17 mouse cellular contexts compared by ENCODE assay signal in genomic region chr17:84278193-84278953, GRCm38 (mm10).
DNase-seq lines count a peak whose midpoint lies in the region; ATAC-seq and TF ChIP-seq lines count a peak whose summit lies in the region.
"Had no signal": no experiment of that assay in that cellular context is flagged by ENCODE, and none has a peak within 500 bp of the region (broad histone marks: within the 10 kb centered on the region; RNA-seq: fewer than 3 reads in every experiment).

No protein-coding gene starts in this region.

- H3K36me3 ChIP-seq in kidney, postnatal 0 days (ENCODE audit: insufficient read depth, low read length), result no peaks in the 10 kb centered on the region
- H3K36me3 ChIP-seq in kidney, adult 2 months (ENCODE audit: control insufficient read depth, insufficient read depth, low read length), result no peaks in the 10 kb centered on the region
- no peaks in the 10 kb centered on the region for H3K36me3 ChIP-seq in limb, embryonic 14.5 days (ENCODE audit: control insufficient read depth, insufficient read depth, low read length)
- H3K36me3 ChIP-seq: embryonic facial prominence, embryonic 15.5 days; heart, embryonic 12.5 days had no signal

- no peak overlapping the region for H3K4me2 ChIP-seq in kidney, postnatal 0 days (ENCODE audit: low read length)
- H3K4me2 ChIP-seq in limb, embryonic 14.5 days (replicated peaks; ENCODE audit: low read depth, low read length, severe bottlenecking), result no peak overlapping the region
- H3K4me2 ChIP-seq: embryonic facial prominence, embryonic 15.5 days; heart, embryonic 12.5 days had no signal

- H3K4me3 ChIP-seq in kidney, postnatal 0 days (replicated peaks; ENCODE audit: low read depth, low read length), result no peak overlapping the region
- no peak overlapping the region for H3K4me3 ChIP-seq in kidney, adult 2 months (ENCODE audit: insufficient read depth, low read depth, low read length)
- no peak overlapping the region for H3K4me3 ChIP-seq in brown adipose tissue, adult 24 weeks (ENCODE audit: insufficient read depth, low read depth, low read length)
- H3K4me3 ChIP-seq in limb, embryonic 14.5 days (replicated peaks; ENCODE audit: low read length), result no peak overlapping the region
- H3K4me3 ChIP-seq: embryonic facial prominence, embryonic 15.5 days; heart, embryonic 12.5 days had no signal

- no peak for TF ChIP-seq POLR2A in kidney, adult 2 months (IDR thresholded peaks at IDR 0.05; ENCODE audit: low read depth, low read length)
- TF ChIP-seq POLR2A in limb, embryonic 14.5 days (IDR thresholded peaks at IDR 0.05; ENCODE audit: borderline replicate concordance, extremely low read depth, insufficient read depth, insufficient read length), result no peak

- H3K4me1 ChIP-seq in kidney, postnatal 0 days (replicated peaks; ENCODE audit: insufficient read depth, low read length), result peaks cover 15% of the 10 kb centered on the region; the same call in 1 of the 2 replicates
- no peaks in the 10 kb centered on the region for H3K4me1 ChIP-seq in kidney, adult 2 months (ENCODE audit: control insufficient read depth, insufficient read depth, low read length)
- no peaks in the 10 kb centered on the region for H3K4me1 ChIP-seq in brown adipose tissue, adult 24 weeks (ENCODE audit: control insufficient read depth, insufficient read depth, insufficient read length, low read length)
- peaks cover 34% of the 10 kb centered on the region for H3K4me1 ChIP-seq in limb, embryonic 14.5 days (ENCODE audit: control insufficient read depth, insufficient read depth, low read length)

- no peaks in the 10 kb centered on the region for H3K27me3 ChIP-seq in kidney, postnatal 0 days (ENCODE audit: insufficient read depth, low read length)
- no peaks in the 10 kb centered on the region for H3K27me3 ChIP-seq in kidney, adult 2 months (replicated peaks; ENCODE audit: control insufficient read depth, insufficient read depth, low read length)
- no peaks in the 10 kb centered on the region for H3K27me3 ChIP-seq in limb, embryonic 14.5 days (ENCODE audit: control insufficient read depth, insufficient read depth, low read length)
- H3K27me3 ChIP-seq: embryonic facial prominence, embryonic 15.5 days; heart, embryonic 12.5 days had no signal

- WGBS in kidney, postnatal 0 days, result 36% methylated on average over 5 of the region's 5 CpGs
- WGBS in kidney, adult 2 months, result 81% methylated on average over 5 of the region's 5 CpGs
- 61% methylated on average over 5 of the region's 5 CpGs for WGBS in limb, embryonic 14.5 days

- no peak overlapping the region for H3K9ac ChIP-seq in kidney, postnatal 0 days (ENCODE audit: low read depth, low read length)
- no peak overlapping the region for H3K9ac ChIP-seq in limb, embryonic 14.5 days (ENCODE audit: low read depth, low read length, severe bottlenecking)
- H3K9ac ChIP-seq: embryonic facial prominence, embryonic 15.5 days; heart, embryonic 12.5 days had no signal

- H3K9me3 ChIP-seq in kidney, postnatal 0 days (replicated peaks; ENCODE audit: low read length), result no peaks in the 10 kb centered on the region
- H3K9me3 ChIP-seq in limb, embryonic 14.5 days (ENCODE audit: control insufficient read depth, low read length), result no peaks in the 10 kb centered on the region
- H3K9me3 ChIP-seq: embryonic facial prominence, embryonic 15.5 days; heart, embryonic 12.5 days had no signal

- peak overlapping the region; percentile 31; the same call in 1 of the 2 replicates for H3K27ac ChIP-seq in kidney, postnatal 0 days
- no peak overlapping the region for H3K27ac ChIP-seq in kidney, adult 2 months (ENCODE audit: insufficient read depth, low read depth, low read length)
- peak overlapping the region; percentile 4; the same call in 1 of the 2 replicates for H3K27ac ChIP-seq in brown adipose tissue, adult 24 weeks (replicated peaks; ENCODE audit: low read depth, low read length)
- H3K27ac ChIP-seq in limb, embryonic 14.5 days (replicated peaks; ENCODE audit: low read depth, low read length), result peak overlapping the region; percentile 45
- H3K27ac ChIP-seq: embryonic facial prominence, embryonic 15.5 days had no signal

- no peak for ATAC-seq in kidney, postnatal 0 days (replicated peaks; ENCODE audit: low FRiP score, low read depth)
- ATAC-seq in limb, embryonic 14.5 days (ENCODE audit: low FRiP score, low read depth), result no peak
- ATAC-seq in frontal cortex, adult (ENCODE audit: low TSS enrichment), result no peak
- ATAC-seq: hindbrain, embryonic 16.5 days had no signal

- DNase-seq in kidney, postnatal 0 days (ENCODE audit: low spot score), result peak; percentile 64
- DNase-seq in kidney, adult 2 months, result no peak
- DNase-seq in adipocyte (ENCODE audit: low spot score), result peak; percentile 56
- DNase-seq in limb, embryonic 14.5 days (ENCODE audit: low spot score), result no peak
- DNase-seq in layer of hippocampus, adult 8-10 months (ENCODE audit: low spot score in 2 of 2), result no peak
- DNase-seq: adrenal gland, postnatal 36 days; cerebellum, adult 8-10 months; heart, postnatal 36 days; kidney, adult 9 months; layer of hippocampus, adult 9-11 months; right cerebral cortex, adult 18-20 months; thymus, postnatal 14 days had no signal

- TF ChIP-seq CTCF in kidney, postnatal 0 days (IDR thresholded peaks at IDR 0.05; ENCODE audit: low read depth), result no peak
- TF ChIP-seq CTCF in kidney, adult 2 months (conservative IDR thresholded peaks at IDR 0.05; ENCODE audit: insufficient read depth, insufficient read length, low read depth, low read length), result no peak

Comparison
In these comparisons a context has a peak if more than half of its experiments do, and no peak if none do; other contexts are left out.
1. DNase-seq: peak in kidney, postnatal 0 days (single experiment) and adipocyte (single experiment); none in kidney, adult 2 months (single experiment), limb, embryonic 14.5 days (single experiment) and layer of hippocampus, adult 8-10 months (0 of 2).